11 mouse cellular contexts compared by ENCODE assay signal in genomic region chr1:45311962-45312361, GRCm38 (mm10). TPM values are rescaled to one million over a fixed set of nuclear protein-coding genes. Genes with fewer than 3 reads are reported as not detected.
DNase-seq lines count a peak whose midpoint lies in the region; ATAC-seq and TF ChIP-seq lines count a peak whose summit lies in the region.
"Had no signal": no experiment of that assay in that cellular context is flagged by ENCODE, and none has a peak within 500 bp of the region (broad histone marks: within the 10 kb centered on the region; RNA-seq: fewer than 3 reads in every experiment).

No protein-coding gene starts in this region.

- no peaks in the 10 kb centered on the region for H3K4me1 ChIP-seq in kidney, embryonic 16.5 days (ENCODE audit: insufficient read depth, low read length)
- H3K4me1 ChIP-seq in embryonic facial prominence, embryonic 11.5 days (ENCODE audit: control insufficient read depth, insufficient read depth, low read length): 0 out of 2 replicates have a peak, but pooled peaks cover 2% of the 10 kb centered on the region
- H3K4me1 ChIP-seq in heart, embryonic 10.5 days: 0 out of 2 replicates have a peak, but pooled peaks cover 4% of the 10 kb centered on the region
- no peaks in the 10 kb centered on the region; the same call in 1 of the 2 replicates for H3K4me1 ChIP-seq in lung, embryonic 16.5 days (replicated peaks; ENCODE audit: control insufficient read depth, insufficient read depth, low read length)
- H3K4me1 ChIP-seq in midbrain, postnatal 0 days (ENCODE audit: insufficient read depth, low read length): no peaks in the 10 kb centered on the region

- H3K4me2 ChIP-seq in kidney, embryonic 16.5 days (replicated peaks; ENCODE audit: low read depth, low read length): no peak overlapping the region
- no peak overlapping the region; the same call in 1 of the 2 replicates for H3K4me2 ChIP-seq in embryonic facial prominence, embryonic 11.5 days (ENCODE audit: low read depth, low read length)
- no peak overlapping the region for H3K4me2 ChIP-seq in lung, embryonic 16.5 days (ENCODE audit: low read depth, low read length)
- no peak overlapping the region for H3K4me2 ChIP-seq in midbrain, postnatal 0 days (ENCODE audit: low read depth, low read length, poor library complexity, severe bottlenecking)

- DNase-seq in kidney, postnatal 14 days: no peak
- peak; percentile 74 for DNase-seq in embryonic facial prominence, embryonic 11.5 days (ENCODE audit: low spot score)
- no peak for DNase-seq in heart, embryonic 10.5 days (ENCODE audit: low spot score)
- no peak for DNase-seq in midbrain, postnatal 0 days (ENCODE audit: low spot score)
- no peak for DNase-seq in cerebellum, adult 9-10 months
- DNase-seq in right cerebral cortex, postnatal 14 days: no peak
- DNase-seq: cerebellum, adult 11 months had no signal

- no peaks in the 10 kb centered on the region for H3K9me3 ChIP-seq in kidney, embryonic 16.5 days (ENCODE audit: low read length)
- no peaks in the 10 kb centered on the region for H3K9me3 ChIP-seq in embryonic facial prominence, embryonic 11.5 days (replicated peaks; ENCODE audit: control insufficient read depth, low read length)
- no peaks in the 10 kb centered on the region for H3K9me3 ChIP-seq in heart, embryonic 10.5 days
- no peaks in the 10 kb centered on the region for H3K9me3 ChIP-seq in lung, embryonic 16.5 days (ENCODE audit: control insufficient read depth, low read length)
- no peaks in the 10 kb centered on the region for H3K9me3 ChIP-seq in midbrain, postnatal 0 days (ENCODE audit: low read length)

- H3K27me3 ChIP-seq in kidney, embryonic 16.5 days (ENCODE audit: insufficient read depth, low read length): no peaks in the 10 kb centered on the region
- no peaks in the 10 kb centered on the region for H3K27me3 ChIP-seq in embryonic facial prominence, embryonic 11.5 days (ENCODE audit: control insufficient read depth, insufficient read depth, low read length)
- H3K27me3 ChIP-seq in heart, embryonic 10.5 days (ENCODE audit: insufficient read depth, poor library complexity, severe bottlenecking): no peaks in the 10 kb centered on the region
- no peaks in the 10 kb centered on the region for H3K27me3 ChIP-seq in lung, embryonic 16.5 days (ENCODE audit: control insufficient read depth, insufficient read depth, low read depth, low read length)
- no peaks in the 10 kb centered on the region for H3K27me3 ChIP-seq in midbrain, postnatal 0 days (ENCODE audit: insufficient read depth, low read length)

- 0 out of 2 replicates have a peak, but pooled peaks cover 2% of the 10 kb centered on the region for H3K36me3 ChIP-seq in kidney, embryonic 16.5 days (ENCODE audit: insufficient read depth, low read length)
- H3K36me3 ChIP-seq in embryonic facial prominence, embryonic 11.5 days (replicated peaks; ENCODE audit: control insufficient read depth, insufficient read depth, low read depth, low read length): no peaks in the 10 kb centered on the region
- no peaks in the 10 kb centered on the region for H3K36me3 ChIP-seq in heart, embryonic 10.5 days
- H3K36me3 ChIP-seq in lung, embryonic 16.5 days (ENCODE audit: control insufficient read depth, insufficient read depth, low read length): no peaks in the 10 kb centered on the region
- H3K36me3 ChIP-seq in midbrain, postnatal 0 days (ENCODE audit: insufficient read depth, low read length): no peaks in the 10 kb centered on the region

- no peak for ATAC-seq in kidney, embryonic 16.5 days (ENCODE audit: low FRiP score, low TSS enrichment)
- ATAC-seq in embryonic facial prominence, embryonic 11.5 days (replicated peaks; ENCODE audit: insufficient number of reproducible peaks, low FRiP score, low TSS enrichment, low read depth): no peak
- no peak for ATAC-seq in lung, embryonic 16.5 days (ENCODE audit: low read depth)
- no peak for ATAC-seq in midbrain, postnatal 0 days (ENCODE audit: low FRiP score)

- no peak for TF ChIP-seq CTCF in midbrain, postnatal 0 days (IDR thresholded peaks at IDR 0.05)

- peak overlapping the region; percentile 53 for H3K4me3 ChIP-seq in kidney, embryonic 16.5 days (ENCODE audit: low read length)
- H3K4me3 ChIP-seq in embryonic facial prominence, embryonic 11.5 days (ENCODE audit: low read depth, low read length): peak overlapping the region; percentile 36
- peak overlapping the region; percentile 48 for H3K4me3 ChIP-seq in heart, embryonic 10.5 days
- H3K4me3 ChIP-seq in lung, embryonic 16.5 days (ENCODE audit: low read length): peak overlapping the region; percentile 53
- no peak overlapping the region for H3K4me3 ChIP-seq in midbrain, postnatal 0 days (ENCODE audit: low read depth, low read length)

- peak overlapping the region; percentile 90 for H3K27ac ChIP-seq in kidney, embryonic 16.5 days (ENCODE audit: low read length)
- H3K27ac ChIP-seq in embryonic facial prominence, embryonic 11.5 days (replicated peaks; ENCODE audit: low read depth, low read length): peak overlapping the region; percentile 92; the same call in 1 of the 2 replicates
- H3K27ac ChIP-seq in heart, embryonic 10.5 days: peak overlapping the region; percentile 87
- peak overlapping the region; percentile 93 for H3K27ac ChIP-seq in lung, embryonic 16.5 days (ENCODE audit: low read length)
- H3K27ac ChIP-seq in midbrain, postnatal 0 days (ENCODE audit: low read depth, low read length): no peak overlapping the region
- H3K27ac ChIP-seq: liver, embryonic 14.5 days had no signal

- peak overlapping the region; percentile 68 for H3K9ac ChIP-seq in kidney, embryonic 16.5 days (replicated peaks; ENCODE audit: low read length)
- H3K9ac ChIP-seq in embryonic facial prominence, embryonic 11.5 days (replicated peaks; ENCODE audit: low read length): peak overlapping the region; percentile 39; the same call in 1 of the 2 replicates
- H3K9ac ChIP-seq in lung, embryonic 16.5 days (ENCODE audit: low read length): peak overlapping the region; percentile 64
- no peak overlapping the region for H3K9ac ChIP-seq in midbrain, postnatal 0 days (replicated peaks; ENCODE audit: low read length, poor library complexity, severe bottlenecking)
- H3K9ac ChIP-seq: liver, embryonic 14.5 days had no signal

RNA-seq across cellular contexts. Expression of gene Col3a1, which starts 0.6 kb away (rescaled TPM):
- 1,118 and 1,232 TPM in 2 replicates for polyA plus RNA-seq in kidney, embryonic 16.5 days (2015; fragmentation: Nextera tagmentation; extraction: Ambion mirVana)
- 470 and 503 TPM in 2 replicates for polyA plus RNA-seq in embryonic facial prominence, embryonic 11.5 days (2014; fragmentation: Nextera tagmentation; extraction: Ambion mirVana)
- polyA plus RNA-seq in heart, embryonic 10.5 days (2016; fragmentation: Nextera tagmentation; extraction: Ambion mirVana): 305 and 439 TPM in 2 replicates
- 1,562 and 1,580 TPM in 2 replicates for polyA plus RNA-seq in lung, embryonic 16.5 days (2015; fragmentation: Nextera tagmentation; extraction: Ambion mirVana)
- 124 and 129 TPM in 2 replicates for total RNA-seq in midbrain, postnatal 0 days (2014; rRNA removed)
- polyA plus RNA-seq in midbrain, postnatal 0 days (2015; fragmentation: Nextera tagmentation; extraction: Ambion mirVana): 95.9 and 99.8 TPM in 2 replicates
- total RNA-seq: hematopoietic stem cell, adult 5-6 weeks had no signal
